Mouse (Mus musculus): ENCODE results near the gene Cacfd1.

Gene Cacfd1

DNA sequence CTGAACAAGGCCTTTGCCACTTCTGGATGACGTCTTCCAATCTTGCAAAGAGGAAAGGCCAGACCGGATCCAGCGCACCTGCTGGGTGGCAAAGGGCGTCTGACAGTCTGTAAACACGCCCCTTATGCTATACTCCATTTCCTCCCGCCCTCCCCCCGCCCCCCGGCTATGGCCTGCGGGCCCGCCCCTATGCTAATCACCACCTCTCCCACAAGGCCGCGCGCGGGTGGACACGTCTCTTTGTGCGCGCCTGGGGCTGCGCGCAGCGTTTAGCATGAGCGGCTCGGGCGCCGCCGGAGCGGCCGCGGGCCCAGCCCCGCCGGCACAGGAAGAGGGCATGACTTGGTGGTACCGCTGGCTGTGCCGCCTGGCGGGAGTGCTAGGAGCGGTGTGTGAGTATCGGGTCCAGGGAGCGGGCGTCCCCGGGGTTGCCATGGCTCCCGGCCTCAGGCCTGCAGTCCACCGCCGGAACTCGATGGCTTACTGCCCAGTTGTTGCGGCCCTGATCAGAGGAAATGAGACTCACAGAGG is at the start of gene Cacfd1:
Gene Cacfd1 (plus strand): TSS at position 213 of the 531 bp plus-strand sequence.
- DNase-seq, result peak; percentile 92 to 95

DNA sequence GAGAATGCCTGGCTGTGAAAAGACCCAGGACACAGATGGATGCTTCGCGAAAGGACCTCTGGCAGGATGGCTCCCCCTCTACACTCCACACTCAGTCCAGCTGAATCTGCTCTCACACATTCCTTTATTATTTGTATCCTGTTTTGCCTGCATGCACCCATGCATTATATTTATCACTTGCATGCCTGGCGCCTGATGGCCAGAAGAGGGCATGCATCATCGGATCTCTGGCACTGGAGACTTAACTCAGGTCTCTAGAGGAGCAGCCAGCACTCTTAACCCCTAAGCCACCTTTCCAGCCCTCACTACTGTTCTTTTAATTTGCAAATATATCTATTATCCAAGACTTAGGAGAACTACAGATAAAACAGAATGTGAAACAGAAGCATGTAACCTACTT is 49.0 kb upstream of the Cacfd1 start:
- peak in 1 of 2 experiments; percentile 39 for DNase-seq

DNA sequence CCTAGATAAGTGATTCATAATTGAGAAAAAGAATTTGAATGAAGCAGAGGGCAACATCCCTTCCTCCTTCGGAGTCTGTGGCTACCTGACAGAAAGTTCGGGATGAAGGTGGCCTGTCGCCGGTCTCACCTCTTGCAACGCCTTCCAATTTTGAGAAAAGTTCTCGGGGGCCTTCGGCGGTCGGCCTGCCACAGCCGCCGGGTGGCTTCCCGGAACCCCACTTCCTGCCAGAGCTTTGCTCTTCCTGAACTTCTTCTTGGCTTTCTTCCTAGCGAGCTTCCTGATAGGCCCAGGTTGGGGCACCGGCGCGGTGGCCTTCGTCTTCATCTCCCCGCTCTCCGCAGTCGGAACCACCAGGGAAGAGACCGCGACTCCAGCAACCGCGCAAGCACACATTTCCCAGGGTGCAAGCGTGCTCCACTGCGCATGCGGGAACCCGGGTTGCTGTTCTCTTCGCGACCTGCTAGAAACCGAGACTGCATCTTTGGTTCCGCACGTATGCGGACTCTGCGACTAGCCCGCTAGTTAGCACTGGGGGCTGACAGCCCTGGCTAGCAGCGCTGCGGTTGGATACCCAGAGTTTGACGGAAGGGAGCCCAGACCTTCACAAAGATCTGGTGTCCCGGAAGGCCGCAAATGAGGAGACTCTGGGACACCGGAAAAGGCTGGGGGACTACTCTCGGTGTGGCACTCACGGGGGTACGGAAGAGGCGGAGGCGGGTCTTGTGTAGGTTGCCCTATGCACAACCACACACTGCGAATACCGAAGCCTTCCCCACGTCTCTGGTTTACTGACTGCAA is 45.6 kb upstream of the Cacfd1 start, which contains the start of gene Rexo4:
Gene Rexo4 (minus strand): TSS at position 464 of the 801 bp plus-strand sequence.
- peak; percentile 93 to 96 for DNase-seq

DNA sequence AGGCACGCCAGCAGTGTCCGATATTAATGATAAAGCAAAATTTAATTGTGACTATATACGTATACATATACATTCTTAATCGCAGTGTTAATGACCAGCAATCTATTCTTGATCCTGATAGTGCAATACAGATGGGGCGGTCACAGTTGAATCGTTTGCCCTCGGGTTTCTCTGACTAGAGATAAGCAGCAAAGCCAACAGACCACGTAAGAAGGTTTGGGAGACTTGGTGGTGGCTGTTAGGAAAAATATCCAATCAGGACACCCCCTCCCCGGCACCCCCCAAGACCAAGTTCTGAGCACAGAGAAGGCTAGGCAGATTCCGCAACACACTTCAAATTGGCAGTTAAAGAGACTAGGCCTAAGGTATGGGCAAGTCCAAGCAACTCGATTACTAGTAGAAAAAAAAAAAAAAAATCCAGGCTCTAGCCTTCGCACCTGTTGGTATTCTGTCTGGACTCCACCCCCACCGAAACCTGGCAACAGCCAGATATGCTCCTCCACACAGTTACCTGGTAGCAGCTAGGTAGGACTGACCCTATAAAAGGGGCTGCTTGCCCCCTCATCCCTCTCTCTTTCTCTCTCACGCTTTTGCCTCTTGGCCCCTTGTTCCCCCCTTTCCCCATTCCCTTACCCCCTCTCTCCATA is 44.9 kb upstream of the Cacfd1 start:
- DNase-seq, result no peak

DNA sequence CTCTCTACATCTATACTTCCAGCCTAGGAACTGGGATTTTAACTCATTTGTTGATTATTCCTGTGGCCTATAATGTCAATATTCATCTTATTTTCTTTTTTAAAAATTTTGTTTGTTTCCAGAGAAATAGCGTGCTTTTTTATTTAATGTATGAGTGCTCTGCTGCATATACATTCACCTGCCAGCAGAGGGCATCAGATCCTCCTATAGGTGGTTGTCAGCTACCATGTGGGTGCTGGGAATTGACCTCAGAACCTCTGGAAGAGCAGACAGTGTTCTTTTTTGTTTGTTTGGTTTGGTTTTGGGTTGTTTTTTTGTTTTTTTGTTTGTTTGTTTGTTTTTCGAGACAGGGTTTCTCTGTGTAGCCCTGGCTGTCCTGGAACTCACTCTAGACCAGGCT is 42.5 kb upstream of the Cacfd1 start:
- DNase-seq, result no peak

DNA sequence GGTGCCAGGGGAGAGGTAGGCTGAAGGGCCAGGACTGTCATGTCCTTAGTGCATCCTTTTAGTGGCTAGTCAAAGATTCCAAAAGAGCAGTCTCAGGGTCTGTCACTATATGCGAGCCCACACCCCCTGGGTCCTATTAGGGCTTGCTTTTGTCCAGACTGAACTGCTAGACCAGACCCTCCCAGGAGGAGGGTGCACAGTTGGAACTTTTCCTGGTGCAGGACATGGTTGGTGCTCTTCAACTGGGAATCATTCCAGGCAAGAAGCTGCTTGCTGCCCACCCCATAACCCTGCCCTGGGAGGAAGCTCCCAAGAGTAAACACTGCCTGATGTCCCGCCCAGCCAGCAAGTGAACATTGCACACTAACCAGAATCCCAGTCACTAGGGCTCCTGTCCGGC is 36.6 kb upstream of the Cacfd1 start, which contains the start of gene Adamts13:
Gene Adamts13 (plus strand): TSS at position 301 of the 400 bp plus-strand sequence.
- no peak for DNase-seq

DNA sequence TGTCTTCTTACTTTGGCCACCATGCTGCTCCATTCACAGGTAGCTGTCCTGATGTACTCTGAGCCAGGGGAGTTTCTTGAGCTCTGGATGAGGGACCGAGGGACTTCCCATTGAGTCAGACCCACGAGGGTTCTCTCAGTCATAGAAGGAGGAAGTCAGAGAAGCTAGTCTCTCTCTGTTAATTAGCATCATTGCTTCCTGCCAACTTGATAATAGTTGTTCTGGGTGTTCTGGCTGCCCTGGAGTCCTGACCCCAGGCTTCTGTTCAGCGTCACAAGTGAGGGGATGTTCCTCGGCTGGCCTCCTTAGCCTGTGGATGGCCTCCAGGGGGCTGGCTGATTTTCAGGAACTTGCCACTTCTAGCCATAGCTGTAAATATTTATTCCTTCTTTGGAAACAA is 35.8 kb upstream of the Cacfd1 start:
- DNase-seq, result peak in 1 of 2 experiments; percentile 54

DNA sequence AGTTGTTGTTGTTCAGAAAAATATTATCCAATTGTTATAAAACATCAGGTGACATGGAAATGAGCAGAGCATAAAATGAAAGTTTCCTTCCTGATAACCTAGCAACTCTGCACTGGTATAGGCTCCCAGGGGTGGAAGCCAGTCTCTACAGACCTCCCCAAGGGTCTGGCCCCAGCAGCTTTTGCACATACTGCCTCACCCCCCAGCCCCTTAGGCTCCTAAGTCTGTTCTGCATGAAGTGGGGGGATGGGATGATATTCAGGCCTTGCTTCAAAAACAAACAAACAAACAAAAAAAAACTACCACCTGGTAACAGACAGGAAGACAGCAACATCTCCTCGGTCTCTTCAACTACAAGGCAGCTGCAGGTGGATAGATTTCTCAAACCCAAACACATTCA is 29.4 kb upstream of the Cacfd1 start:
- no peak for DNase-seq

DNA sequence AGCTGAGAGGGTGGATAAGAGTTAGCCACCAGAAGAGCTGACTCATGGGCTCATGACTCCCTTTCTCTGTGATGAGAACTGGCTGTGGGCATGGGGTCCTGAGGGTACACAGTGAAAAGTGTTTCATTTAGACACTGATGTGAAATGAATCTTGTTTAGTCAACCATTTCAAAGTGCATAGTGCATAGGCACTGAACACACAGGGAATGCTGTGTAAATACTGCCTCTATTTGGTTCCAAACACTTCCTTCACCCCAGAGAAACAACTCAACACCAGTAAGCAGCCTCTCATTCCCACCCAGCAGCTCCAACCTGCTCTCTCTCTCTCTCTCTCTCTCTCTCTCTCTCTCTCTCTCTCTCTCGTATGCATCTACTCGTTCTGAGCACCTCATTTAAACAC is 25.5 kb upstream of the Cacfd1 start:
- no peak for DNase-seq

DNA sequence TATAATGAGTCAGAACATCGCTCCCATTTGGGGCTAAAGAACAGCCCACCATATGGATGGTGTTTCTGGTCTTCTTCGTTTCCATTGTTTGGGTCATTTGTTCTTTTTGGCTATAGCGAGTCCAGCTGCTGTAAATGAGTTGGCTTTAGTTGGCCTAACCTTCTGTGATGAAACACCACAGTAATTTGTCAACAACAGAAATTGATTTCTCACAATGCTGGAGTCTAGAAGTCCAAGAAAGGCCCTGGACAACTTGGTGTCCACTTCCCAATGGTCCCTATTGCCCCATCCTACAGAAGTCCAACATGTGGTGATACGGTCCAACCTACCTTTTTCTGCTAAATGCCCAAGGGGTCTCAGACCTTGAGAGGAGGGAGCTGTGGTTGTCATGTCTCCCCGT is 25.1 kb upstream of the Cacfd1 start:
- no peak for DNase-seq

DNA sequence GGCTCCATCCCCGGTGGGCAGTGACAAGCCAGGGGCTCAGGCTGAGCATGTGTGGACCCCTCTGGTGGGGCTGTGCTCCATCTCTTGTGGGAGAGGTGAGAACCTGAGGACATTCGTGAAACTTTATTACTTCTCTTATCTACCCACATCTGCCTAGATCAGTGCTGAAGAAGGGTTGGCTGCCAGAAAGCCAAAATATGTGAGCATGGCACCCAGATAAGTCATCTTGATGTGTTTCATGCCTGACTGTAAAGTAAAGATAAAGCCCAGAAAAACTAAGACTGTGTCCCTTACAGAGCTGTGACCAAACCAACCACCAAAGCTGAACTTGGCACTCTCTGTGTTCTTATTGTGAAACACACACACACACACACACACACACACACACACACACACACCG is 15.8 kb upstream of the Cacfd1 start:
- DNase-seq, result no peak

DNA sequence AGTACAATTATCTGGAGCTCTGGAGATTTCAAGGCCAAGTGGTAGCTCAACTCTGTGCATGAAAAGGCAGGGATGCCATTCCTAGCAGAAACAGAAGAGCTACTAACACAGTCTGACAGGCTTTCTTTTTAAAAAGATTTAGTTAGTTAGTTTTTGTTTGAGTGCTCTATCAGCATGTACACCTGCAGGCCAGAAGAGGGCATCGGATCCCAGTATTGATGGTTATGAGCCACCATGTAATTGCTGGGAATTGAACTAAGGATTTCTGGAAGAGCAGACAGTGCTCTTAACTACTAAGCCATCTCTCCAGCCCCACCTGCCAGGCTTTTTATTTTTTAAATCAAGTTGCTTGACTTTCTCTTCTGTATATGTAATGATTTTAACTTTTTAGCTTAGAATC is 12.2 kb upstream of the Cacfd1 start:
- no peak for DNase-seq

DNA sequence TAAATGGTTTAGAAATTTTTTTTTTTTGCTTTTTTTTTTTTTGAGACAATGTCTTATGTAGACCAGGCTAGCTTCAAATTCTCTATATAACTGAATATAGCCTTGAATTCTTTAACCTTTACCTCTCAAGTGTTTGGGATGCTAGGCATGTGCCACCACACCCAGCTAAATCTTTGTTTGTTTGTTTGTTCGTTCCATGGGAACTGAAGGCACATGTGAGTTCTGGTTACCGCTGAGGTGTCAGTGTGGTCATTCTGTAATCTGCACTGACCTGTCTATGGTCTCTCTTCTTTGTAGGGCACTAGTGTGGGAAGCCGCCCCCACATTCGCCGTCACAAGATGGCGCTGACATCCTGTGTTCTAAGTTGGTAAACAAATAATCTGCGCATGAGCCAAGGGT is 11.7 kb upstream of the Cacfd1 start:
- no peak for DNase-seq

DNA sequence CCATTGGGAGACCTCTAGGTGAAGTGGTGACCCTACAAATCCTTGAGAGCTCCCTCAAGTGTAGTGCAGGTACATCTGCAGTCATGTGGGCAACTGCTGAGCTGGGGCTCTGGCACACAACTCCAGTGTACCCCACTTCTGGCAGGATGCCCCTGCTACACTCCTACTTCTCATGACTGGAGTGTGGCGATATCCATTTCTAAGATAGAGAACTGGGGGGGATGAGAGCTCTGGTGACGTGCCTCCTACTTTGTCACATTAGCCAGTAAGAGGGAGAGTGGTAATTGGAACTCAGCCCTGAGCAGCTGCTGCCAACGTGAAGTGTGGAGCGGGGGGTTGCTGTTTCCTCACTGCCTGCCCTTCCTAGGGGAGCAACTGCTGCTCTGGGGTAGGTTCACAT is 3.5 kb upstream of the Cacfd1 start:
- DNase-seq, result no peak

DNA sequence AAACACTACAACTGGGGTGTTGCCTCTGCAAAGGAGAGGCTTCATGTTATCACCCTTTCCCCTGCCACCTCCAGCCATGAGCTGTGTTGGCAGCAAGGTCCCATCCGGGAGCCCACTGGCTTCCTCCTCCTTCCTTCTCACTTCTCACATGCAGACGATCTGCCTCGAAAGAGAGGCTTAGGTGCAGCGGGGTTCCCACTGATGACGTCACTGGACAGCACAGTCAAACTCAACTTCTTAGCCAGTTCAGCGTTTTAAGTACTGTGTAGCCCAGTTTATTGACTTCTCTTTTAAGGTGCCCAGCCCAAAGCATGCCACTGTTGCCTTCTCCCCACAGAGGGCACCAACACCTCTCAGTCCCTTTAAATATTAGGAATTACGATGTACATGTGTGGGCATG is 2.0 kb upstream of the Cacfd1 start:
- no peak for DNase-seq

DNA sequence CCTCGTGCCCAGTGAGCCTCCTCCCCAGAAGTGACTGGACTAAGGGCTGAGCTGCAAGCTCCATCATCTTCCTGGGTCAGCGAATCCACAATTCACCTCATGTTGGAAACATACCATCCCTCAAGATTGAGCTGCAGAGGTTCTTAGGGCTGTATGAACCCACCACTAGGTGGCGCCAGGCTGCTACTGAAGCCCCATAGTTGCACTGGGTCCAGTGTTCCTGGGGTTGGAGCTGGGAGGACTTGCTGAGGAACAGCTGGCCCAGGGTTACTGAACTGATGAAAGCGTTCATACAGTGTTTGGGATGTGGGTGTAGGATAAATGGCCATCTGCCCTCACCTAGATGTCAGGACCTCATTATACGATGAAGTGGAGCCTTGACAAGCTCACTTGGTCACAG is 8.1 kb downstream of the Cacfd1 start:
- peak; percentile 81 to 87 for DNase-seq

DNA sequence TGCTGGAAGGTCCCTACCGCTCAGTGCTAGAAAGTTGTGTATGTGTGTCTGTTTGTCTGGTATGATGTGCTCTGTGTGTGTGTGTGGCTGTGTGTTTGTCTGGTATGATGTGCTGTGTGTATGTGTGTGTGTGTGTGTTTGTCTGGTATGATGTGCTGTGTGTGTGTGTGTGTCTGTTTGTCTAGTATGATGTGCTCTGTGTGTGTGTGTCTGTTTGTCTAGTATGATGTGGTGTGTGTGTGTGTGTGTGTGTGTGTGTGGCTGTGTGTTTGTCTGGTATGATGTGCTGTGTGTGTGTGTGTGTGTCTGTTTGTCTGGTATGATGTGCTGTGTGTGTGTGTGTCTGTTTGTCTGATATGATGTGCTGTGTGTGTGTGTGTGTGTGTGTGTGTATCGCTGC is 9.8 kb downstream of the Cacfd1 start:
- no peak for DNase-seq

DNA sequence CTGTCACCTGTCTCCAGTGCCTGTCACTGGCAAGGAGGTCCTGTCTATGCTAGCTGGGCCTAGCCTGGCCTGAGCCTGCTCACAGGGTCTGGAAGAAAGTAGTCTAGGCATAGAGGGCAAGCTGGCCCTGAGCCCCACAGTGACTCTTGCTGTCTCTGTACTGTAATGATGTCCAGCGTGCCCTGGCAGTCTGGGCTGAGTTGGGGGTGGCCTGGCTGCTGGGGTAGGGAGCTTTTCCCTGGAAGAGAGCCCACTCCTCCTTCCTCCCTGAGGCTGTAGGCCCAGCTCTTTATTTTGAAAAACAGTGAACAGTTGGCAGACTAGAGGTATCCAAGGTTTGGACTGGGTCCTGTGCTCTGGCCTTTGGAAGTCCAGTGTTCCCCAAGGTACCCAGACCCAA is 11.4 kb downstream of the Cacfd1 start:
- DNase-seq, result no peak

DNA sequence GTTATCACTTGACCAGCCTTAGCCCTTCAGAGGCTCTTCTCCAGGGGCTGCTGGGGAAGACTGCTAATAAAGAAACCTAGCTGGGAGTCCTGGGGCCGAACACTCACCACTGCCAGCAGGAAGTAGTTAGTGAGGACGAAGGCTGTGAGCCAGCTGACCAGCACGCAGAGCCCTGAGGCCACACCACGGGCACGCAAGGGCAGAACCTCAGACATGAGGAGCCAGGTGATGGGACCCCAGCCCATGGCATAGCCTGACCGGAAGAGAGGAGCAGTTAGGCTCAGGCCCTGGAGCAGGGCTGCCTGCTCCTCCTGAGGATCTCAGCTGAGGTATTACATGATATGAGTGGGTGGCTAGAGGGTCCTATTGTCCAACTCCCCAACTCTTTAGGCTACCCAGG is 12.9 kb downstream of the Cacfd1 start:
- DNase-seq, result no peak

DNA sequence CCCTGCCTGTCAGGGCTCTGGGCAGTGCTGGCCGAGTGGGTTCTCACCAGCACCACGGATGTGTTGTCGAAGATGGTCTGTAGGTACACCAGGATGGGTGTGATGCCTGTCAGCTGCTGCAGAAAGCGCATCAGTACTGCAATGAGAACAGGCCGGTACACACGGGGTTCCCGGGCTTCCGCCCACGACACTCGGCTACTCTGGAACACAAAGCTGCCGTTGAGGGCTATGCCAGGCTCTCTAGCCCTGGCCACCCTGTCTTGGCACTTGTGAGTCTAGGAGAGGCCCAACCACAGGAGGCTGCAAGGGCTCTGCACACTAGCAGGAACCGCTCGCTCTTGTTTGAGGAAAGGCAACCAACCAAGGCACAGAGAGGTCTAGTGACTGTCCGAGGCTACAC is 14.4 kb downstream of the Cacfd1 start:
- no peak for DNase-seq

DNA sequence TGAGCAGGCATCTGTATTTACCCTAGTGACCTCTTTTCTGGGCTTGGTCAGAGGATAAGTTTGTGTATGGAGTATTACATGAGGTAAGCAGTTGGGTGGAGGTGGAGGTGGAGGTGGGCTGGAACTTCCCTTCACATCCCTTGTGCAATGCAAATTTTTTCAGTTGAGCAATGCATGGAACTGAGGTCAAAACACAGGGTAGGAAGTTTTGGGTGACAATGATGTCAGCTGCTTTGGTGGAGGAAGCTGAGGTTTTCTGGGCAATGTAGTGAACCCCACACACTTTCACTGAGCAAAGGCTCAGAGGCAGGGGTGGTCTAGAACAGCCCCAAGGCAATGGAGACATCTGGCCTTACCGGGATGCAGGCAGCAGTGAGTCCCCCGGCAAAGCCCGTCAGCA is 15.8 kb downstream of the Cacfd1 start:
- DNase-seq, result no peak

DNA sequence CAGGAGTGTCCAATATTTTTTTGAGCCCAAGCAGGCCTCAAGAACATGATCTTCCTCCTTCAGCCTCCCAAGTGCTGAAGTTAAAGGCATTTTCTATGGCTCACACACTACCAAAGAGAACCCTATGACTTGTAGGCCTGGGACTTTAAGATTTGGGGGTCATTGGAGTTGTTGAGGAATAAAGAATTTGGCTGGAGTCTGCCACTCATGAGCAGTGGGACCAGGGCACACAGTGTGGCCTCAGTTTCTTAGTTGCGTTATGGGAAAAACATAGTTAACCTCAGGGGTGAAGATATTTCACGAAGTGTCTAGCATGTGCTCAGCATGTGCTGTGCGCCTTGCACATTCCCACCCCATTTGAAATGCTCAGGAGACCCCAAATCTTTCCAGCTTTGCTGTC is 16.6 kb downstream of the Cacfd1 start:
- no peak for DNase-seq

DNA sequence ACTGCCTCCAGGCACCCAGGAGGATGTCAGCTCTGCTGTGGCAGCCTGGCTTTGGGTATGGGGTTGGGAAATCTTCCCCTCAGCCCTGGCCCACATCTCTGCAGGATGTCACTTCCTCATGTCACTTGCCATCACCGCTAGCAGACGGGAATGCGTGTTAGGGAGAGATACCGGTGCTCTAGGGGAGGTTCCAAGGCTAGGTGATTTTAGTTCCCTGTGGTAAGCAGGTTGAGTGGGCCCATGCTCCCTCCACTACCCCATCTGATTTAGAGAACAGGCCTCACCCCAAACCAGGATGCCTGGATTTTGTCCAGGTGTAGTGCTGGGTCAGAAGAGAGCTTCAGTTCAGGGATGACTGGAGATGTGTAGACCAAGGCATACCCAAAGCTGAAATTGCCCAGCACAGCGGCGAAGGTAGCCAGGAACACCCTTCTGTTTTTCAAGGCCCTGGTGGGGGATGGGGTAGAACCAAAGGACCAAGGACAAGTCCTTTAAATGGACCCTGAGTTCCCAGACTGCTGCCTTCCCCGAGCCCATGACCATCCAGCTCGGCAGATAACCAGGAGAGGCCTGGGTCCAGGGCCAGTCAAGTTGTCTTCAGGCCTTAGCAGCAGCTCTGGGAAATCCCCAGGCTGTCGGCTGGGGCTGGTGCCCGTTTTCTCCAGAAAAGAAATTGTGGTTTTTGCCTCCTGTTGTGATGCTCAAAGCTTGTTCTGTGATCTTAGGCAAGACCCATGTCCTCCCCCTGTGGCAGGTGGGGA is 17.3 kb downstream of the Cacfd1 start:
- DNase-seq, result no peak
